Mouse (Mus musculus) small intestine, adult 2 months (tissue): Measurements from ENCODE around the gene Cyth4. TPM values are rescaled to one million over a fixed set of nuclear protein-coding genes. Genes with fewer than 3 reads are reported as not detected.

Source experiments
- H3K27ac ChIP-seq: fragments of 200-500 bp; 2 replicates; pipeline ENCODE4 v1.5.1; 2012; ENCODE audit warnings: low read depth, low read length, control low read depth, inconsistent platforms; ENCODE audit not compliant: insufficient read depth
- H3K27me3 ChIP-seq: fragments of 200-500 bp; 2 replicates; pipeline ENCODE4 v1.6.1; 2012; ENCODE audit warnings: mild to moderate bottlenecking, moderate library complexity, low read length, inconsistent platforms; ENCODE audit not compliant: control insufficient read depth, insufficient read depth
- H3K36me3 ChIP-seq: fragments of 200-500 bp; 2 replicates; pipeline ENCODE4 v1.6.1; 2012; ENCODE audit warnings: mild to moderate bottlenecking, low read length, control low read depth, inconsistent platforms; ENCODE audit not compliant: control insufficient read depth, insufficient read depth
- H3K4me1 ChIP-seq: fragments of 200-500 bp; 2 replicates; pipeline ENCODE4 v1.6.1; 2012; ENCODE audit warnings: low read length, inconsistent platforms, mixed read lengths; ENCODE audit not compliant: control insufficient read depth, insufficient read depth, insufficient read length
- H3K4me3 ChIP-seq: fragments of 200-500 bp; 2 replicates; pipeline ENCODE4 v1.5.1; 2012; ENCODE audit warnings: low read depth, mild to moderate bottlenecking, control low read depth, inconsistent platforms, low read length, moderate library complexity
- CTCF ChIP-seq: fragments of 200-500 bp; IDR thresholded peaks from 2 replicates; pipeline ENCODE4 v1.5.1; 2012; ENCODE audit warnings: low read depth, mild to moderate bottlenecking, control low read depth, inconsistent platforms, low read length, moderate library complexity, mixed read lengths; ENCODE audit not compliant: insufficient replicate concordance, insufficient read length; ENCODE audit errors: extremely low read depth
- POLR2A ChIP-seq: fragments of 200-500 bp; IDR thresholded peaks from 2 replicates; pipeline ENCODE4 v1.6.1; 2012; ENCODE audit warnings: low read depth, mild to moderate bottlenecking, control low read depth, inconsistent platforms, low read length, moderate library complexity
- WGBS: fragments of 180-500 bp; shearing (Covaris S2); methylation state at CpG from one replicate; pipeline ENCODE4 v1.1.7; 2018; 5-methylcytosine and 5-hydroxymethylcytosine counted together
- polyA plus RNA-seq: library from polyadenylated mRNA; depleted of rRNA; stranded (reverse); fragments of >200 nt; gene quantifications from 2 replicates; pipeline ENCODE4 v1.2.3, GENCODE M21; 2012; rRNA removed

The Cyth4 gene
- polyA plus RNA-seq: 11.2 and 12.7 TPM in 2 replicates

- 65% methylated on average over 7 of the region's 7 CpGs for WGBS
- H3K4me1 ChIP-seq: peaks cover 9% of the 10 kb centered on the region
- peak within 1 kb of the TSS; percentile 62 for H3K4me3 ChIP-seq
- TF ChIP-seq CTCF (no peak), POLR2A (no peak)
- no peaks in the 10 kb centered on the region for H3K36me3 ChIP-seq
- peak within 1 kb of the TSS; percentile 38 for H3K27ac ChIP-seq
- H3K27me3 ChIP-seq: no peaks in the 10 kb centered on the region
These were observed at the start of gene Cyth4 for GRCm38 (mm10) chr15:78596914-78597313. TSS of gene Cyth4 (plus strand) at chr15:78597047.

- no peaks in the 10 kb centered on the region for H3K36me3 ChIP-seq
- no peak overlapping the region for H3K4me3 ChIP-seq
- H3K27me3 ChIP-seq: no peaks in the 10 kb centered on the region
- H3K27ac ChIP-seq: no peak overlapping the region
- no peak for TF ChIP-seq CTCF
- TF ChIP-seq POLR2A: no peak
- H3K4me1 ChIP-seq: no peaks in the 10 kb centered on the region
- 41% methylated on average over 5 of the region's 5 CpGs for WGBS
These were observed 49.2 kb upstream of the Cyth4 start for GRCm38 (mm10) chr15:78547415-78548335.

GRCm38 (mm10) chr15:78548336-78548665 is 48.5 kb upstream of the Cyth4 start:
- Histone ChIP-seq H3K27ac (no peak overlapping the region), H3K27me3 (no peaks in the 10 kb centered on the region), H3K4me3 (no peak overlapping the region), H3K4me1 (no peaks in the 10 kb centered on the region), H3K36me3 (no peaks in the 10 kb centered on the region)
- TF ChIP-seq CTCF: no peak
- TF ChIP-seq POLR2A: no peak
- WGBS: 37% methylated on average over 3 of the region's 3 CpGs

GRCm38 (mm10) chr15:78548711-78549110 is 48.1 kb upstream of the Cyth4 start:
- no peak for TF ChIP-seq POLR2A
- TF ChIP-seq CTCF: no peak
- Histone ChIP-seq H3K27me3 (no peaks in the 10 kb centered on the region), H3K36me3 (no peaks in the 10 kb centered on the region), H3K4me1 (no peaks in the 10 kb centered on the region), H3K27ac (no peak overlapping the region), H3K4me3 (no peak overlapping the region)
- 57% methylated on average over 8 of the region's 8 CpGs for WGBS

GRCm38 (mm10) chr15:78549189-78549734 is 47.6 kb upstream of the Cyth4 start:
- no peaks in the 10 kb centered on the region for H3K36me3 ChIP-seq
- no peak for TF ChIP-seq POLR2A
- no peak for TF ChIP-seq CTCF
- 41% methylated on average over 4 of the region's 4 CpGs for WGBS
- no peaks in the 10 kb centered on the region for H3K4me1 ChIP-seq
- no peak overlapping the region for H3K4me3 ChIP-seq
- H3K27me3 ChIP-seq: no peaks in the 10 kb centered on the region
- H3K27ac ChIP-seq: no peak overlapping the region

- peak overlapping the region; percentile 46 for H3K4me3 ChIP-seq
- WGBS: 61% methylated on average over 25 of the region's 25 CpGs
- H3K27me3 ChIP-seq: no peaks in the 10 kb centered on the region
- H3K4me1 ChIP-seq: no peaks in the 10 kb centered on the region
- TF ChIP-seq POLR2A: no peak
- TF ChIP-seq CTCF: no peak
- H3K27ac ChIP-seq: no peak overlapping the region
- no peaks in the 10 kb centered on the region for H3K36me3 ChIP-seq
These were observed 42.1 kb upstream of the Cyth4 start for GRCm38 (mm10) chr15:78554545-78555313.
